Comparison of ENCODE assay signal across 8 mouse cellular contexts in genomic region chr13:30272040-30272686, GRCm38 (mm10).
DNase-seq lines count a peak whose midpoint lies in the region; ATAC-seq lines count a peak whose summit lies in the region.

No protein-coding gene starts in this region.

- H3K4me3 ChIP-seq in forebrain, embryonic 16.5 days (replicated peaks; ENCODE audit: low read length): no peak overlapping the region

- H3K27me3 ChIP-seq in forebrain, embryonic 16.5 days (replicated peaks; ENCODE audit: control insufficient read depth, insufficient read depth, low read length): no peaks in the 10 kb centered on the region

- H3K36me3 ChIP-seq in forebrain, embryonic 16.5 days (ENCODE audit: control insufficient read depth, insufficient read depth): no peaks in the 10 kb centered on the region

- no peak overlapping the region for H3K4me2 ChIP-seq in forebrain, embryonic 16.5 days (ENCODE audit: low read length)

- WGBS in forebrain, embryonic 16.5 days: 20% methylated on average over 6 of the region's 6 CpGs

- H3K27ac ChIP-seq in forebrain, embryonic 16.5 days (ENCODE audit: low read length): no peak overlapping the region

- H3K9me3 ChIP-seq in forebrain, embryonic 16.5 days (ENCODE audit: control insufficient read depth, low read length): peaks cover 4% of the 10 kb centered on the region; the same call in 1 of the 2 replicates

- no peaks in the 10 kb centered on the region for H3K4me1 ChIP-seq in forebrain, embryonic 16.5 days (replicated peaks; ENCODE audit: control insufficient read depth, insufficient read depth, low read length)

- H3K9ac ChIP-seq in forebrain, embryonic 16.5 days (replicated peaks; ENCODE audit: low read depth, low read length): no peak overlapping the region

- DNase-seq in gastrocnemius, adult 18-20 months (ENCODE audit: low spot score): peak; percentile 34
- no peak for DNase-seq in gastrocnemius, adult 8-10 months (ENCODE audit: low spot score in 2 of 2)
- DNase-seq in 416B (ENCODE audit: low read depth): peak; percentile 46
- peak; percentile 70 for DNase-seq in adrenal gland, postnatal 10 days
- DNase-seq in kidney, adult 9 months: peak; percentile 60
- DNase-seq in testis, postnatal 10 days (ENCODE audit: low spot score): peak; percentile 62

- ATAC-seq in forebrain, embryonic 16.5 days: peak; percentile 79
- ATAC-seq in megakaryocyte, adult 5-6 weeks (ENCODE audit: poor library complexity, severe bottlenecking): peak; percentile 51; the same call in 1 of the 2 replicates

Comparison
In these comparisons a context has a peak if more than half of its experiments do, and no peak if none do; other contexts are left out.
1. DNase-seq: peak in gastrocnemius, adult 18-20 months (single experiment), 416B (single experiment), adrenal gland, postnatal 10 days (single experiment), kidney, adult 9 months (single experiment) and testis, postnatal 10 days (single experiment); none in gastrocnemius, adult 8-10 months (0 of 2).